Mouse (Mus musculus): Measurements from ENCODE around the gene Thoc5. TPM values are rescaled to one million over a fixed set of nuclear protein-coding genes. Genes with fewer than 3 reads are reported as not detected.

Gene Thoc5
- 39.2 TPM for total RNA-seq (2023)

DNA sequence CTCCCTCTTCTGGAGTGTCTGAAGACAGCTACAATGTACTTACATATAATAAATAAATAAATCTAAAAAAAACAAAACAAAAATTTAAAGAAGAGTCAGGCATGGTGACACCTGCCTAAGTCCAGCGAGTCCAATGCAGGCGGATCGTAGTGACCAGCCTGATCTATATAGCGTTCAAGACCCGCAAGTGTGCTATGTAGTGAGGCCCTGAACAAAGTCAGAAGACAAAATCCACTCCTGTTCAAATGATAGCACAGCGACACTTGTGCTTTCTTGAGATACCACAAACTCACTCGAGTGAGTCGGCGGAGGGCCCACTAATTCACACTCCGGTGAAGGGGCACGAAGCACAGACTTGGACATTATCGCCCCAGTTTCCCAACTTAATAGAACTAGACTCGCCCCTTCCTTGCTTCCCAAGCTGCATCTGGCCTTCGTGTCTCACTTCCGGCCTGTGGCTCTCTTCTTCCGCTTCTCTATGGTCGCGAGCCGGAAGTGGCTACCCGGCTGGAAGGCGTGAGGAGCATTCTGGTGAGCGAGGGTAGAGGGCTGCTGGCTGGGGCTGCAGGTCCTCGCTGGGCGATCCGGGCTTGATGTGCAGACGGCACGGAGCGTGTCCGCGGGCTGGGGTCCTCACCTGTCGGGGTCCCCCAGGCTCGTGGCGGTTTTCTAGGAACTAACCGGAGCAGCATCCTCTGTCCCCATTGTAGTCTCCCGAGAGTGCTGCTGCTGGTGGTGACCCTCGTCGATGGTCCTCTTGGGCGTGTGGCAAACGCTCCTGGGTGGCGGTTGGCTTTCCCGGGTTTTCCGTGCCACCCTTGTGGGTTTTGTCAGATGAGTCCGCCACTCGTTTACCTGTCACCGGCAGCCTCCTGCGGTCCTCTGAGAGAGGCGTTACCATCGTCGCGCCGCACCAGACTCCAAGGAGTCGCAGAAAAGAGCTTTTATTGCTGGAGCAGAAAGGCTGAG is at the start of gene Thoc5:
TSS of gene Thoc5 (plus strand) at position 473 of the 969 bp plus-strand sequence.

GRCm38 (mm10) chr11:4849258-4849943 is 45.7 kb upstream of the Thoc5 start, which contains the start of gene Nf2:
Nf2 (minus strand) TSS chr11:4849536.

GRCm38 (mm10) chr11:4873755-4874475 is 21.2 kb upstream of the Thoc5 start, which contains the start of gene Nipsnap1:
Nipsnap1 (plus strand) TSS chr11:4873951.

GRCm38 (mm10) chr11:4947813-4948174 is 52.7 kb downstream of the Thoc5 start, which contains the start of gene Nefh:
Nefh (minus strand) TSS chr11:4948064.

Other genes starting within 250 kb of the Thoc5 start
- gene Uqcr10, start 191.0 kb upstream of the Thoc5 start, total RNA-seq (2023) = 147 TPM
- gene Zmat5, start 190.6 kb upstream of the Thoc5 start, total RNA-seq (2023) = 32.4 TPM
- gene Cabp7, start 148.5 kb upstream of the Thoc5 start, total RNA-seq (2023) = not detected
- 42.0 TPM for gene Nf2, start 45.8 kb upstream of the Thoc5 start, total RNA-seq (2023)
- gene Nipsnap1, start 21.4 kb upstream of the Thoc5 start, total RNA-seq (2023) = 24.9 TPM
- 3.0 TPM for gene Nefh, start 52.7 kb downstream of the Thoc5 start, total RNA-seq (2023)
- gene Ap1b1, start 91.5 kb downstream of the Thoc5 start, total RNA-seq (2023) = 76.5 TPM
- 0.49 TPM for gene Rasl10a, start 162.8 kb downstream of the Thoc5 start, total RNA-seq (2023)
- gene Gas2l1, start 170.0 kb downstream of the Thoc5 start, total RNA-seq (2023) = 0.40 TPM
- gene Rhbdd3, start 203.6 kb downstream of the Thoc5 start, total RNA-seq (2023) = 4.2 TPM
- gene Ewsr1, start 203.9 kb downstream of the Thoc5 start, total RNA-seq (2023) = 624 TPM

Measured in CD8-positive naive resting alpha-beta T cell, adult 57 days (primary cell).